Mouse (Mus musculus) adrenal gland, postnatal 10 days (tissue): ENCODE measurements around the gene Rinl. TPM values are rescaled to one million over a fixed set of nuclear protein-coding genes. Genes with fewer than 3 reads are reported as not detected.

ENCODE experiments used
- DNase-seq: peaks from one replicate; pipeline ENCODE4 v3.0.0; 2021; ENCODE audit warnings: mixed read lengths
- total RNA-seq, 2 experiments: library from RNA; stranded (reverse); gene quantifications; 2 replicates each; pipeline ENCODE4 v1.2.3; 2021

Rinl gene
- total RNA-seq, 2 experiments from 2014 or later: 3.7 to 4.9 TPM

GRCm38 (mm10) chr7:28824941-28825685 is 36.3 kb downstream of the Rinl start, which contains the start of gene Ech1:
Gene Ech1, plus strand, starts transcription at chr7:28825217.
- peak; percentile 94 for DNase-seq

- DNase-seq: peak; percentile 53
These were observed 37.1 kb downstream of the Rinl start for GRCm38 (mm10) chr7:28825686-28826401.

- DNase-seq: peak; percentile 41
These were observed 37.6 kb downstream of the Rinl start for GRCm38 (mm10) chr7:28826402-28826772.

- peak; percentile 61 for DNase-seq
These were observed 38.6 kb downstream of the Rinl start for GRCm38 (mm10) chr7:28827338-28827737.

- peak; percentile 76 for DNase-seq
These were observed 41.1 kb downstream of the Rinl start for GRCm38 (mm10) chr7:28829821-28830220.

GRCm38 (mm10) chr7:28830981-28831380 is 42.2 kb downstream of the Rinl start:
- no peak for DNase-seq

- no peak for DNase-seq
These were observed 42.8 kb downstream of the Rinl start for GRCm38 (mm10) chr7:28831411-28832125.

- DNase-seq: no peak
These were observed 43.4 kb downstream of the Rinl start for GRCm38 (mm10) chr7:28832137-28832536.

GRCm38 (mm10) chr7:28833723-28834347 is 45.1 kb downstream of the Rinl start, which contains the start of gene Lgals4:
Gene Lgals4, plus strand, starts transcription at chr7:28833854.
- no peak for DNase-seq

GRCm38 (mm10) chr7:28836936-28837335 is 48.2 kb downstream of the Rinl start:
- DNase-seq: no peak

- no peak for DNase-seq
These were observed 49.6 kb downstream of the Rinl start for GRCm38 (mm10) chr7:28838331-28838730.

GRCm38 (mm10) chr7:28847273-28847672 is 58.5 kb downstream of the Rinl start:
- DNase-seq: no peak

Other genes with a start within 250 kb of the Rinl start
- gene Sycn, start 248.1 kb upstream of the Rinl start, total RNA-seq: not detected
- not detected for gene Nccrp1, start 241.7 kb upstream of the Rinl start, total RNA-seq
- gene Samd4b, start 190.8 kb upstream of the Rinl start, total RNA-seq: 10 to 100 TPM; 45.5 to 49.6 TPM
- 10 to 100 TPM; 19.4 to 20.4 TPM for gene Pak4, start 190.8 kb upstream of the Rinl start, total RNA-seq
- not detected for gene Acp7, start 157.6 kb upstream of the Rinl start, total RNA-seq
- gene Fbxo27, start 96.1 kb upstream of the Rinl start, total RNA-seq: 1 to 10 TPM; 1.0 to 2.0 TPM
- 1 to 10 TPM; 3.7 to 6.0 TPM for gene Fbxo17, start 72.2 kb upstream of the Rinl start, total RNA-seq
- gene Mrps12, start 47.1 kb upstream of the Rinl start, total RNA-seq: 10 to 100 TPM; 63.8 to 72.4 TPM
- 10 to 100 TPM; 17.5 to 23.7 TPM for gene Sars2, start 47.0 kb upstream of the Rinl start, total RNA-seq
- not detected for gene Ccer2, start 32.8 kb upstream of the Rinl start, total RNA-seq
- gene Sirt2, start 22.2 kb upstream of the Rinl start, total RNA-seq: 10 to 100 TPM; 68.8 to 74.9 TPM
- 10 to 100 TPM; 25.1 to 25.3 TPM for gene Nfkbib, start 21.5 kb upstream of the Rinl start, total RNA-seq
- 100 to 1,000 TPM; 459 to 528 TPM for gene Hnrnpl, start 19.6 kb downstream of the Rinl start, total RNA-seq
- gene Ech1, start 36.2 kb downstream of the Rinl start, total RNA-seq: 1,000 to 10,000 TPM; 1,178 to 1,235 TPM
- 10 to 100 TPM; 25.9 to 55.7 TPM for gene Lgals4, start 44.9 kb downstream of the Rinl start, total RNA-seq
- 1 to 10 TPM; 1.2 to 2.1 TPM for gene Lgals7, start 74.9 kb downstream of the Rinl start, total RNA-seq
- gene Capn12, start 92.5 kb downstream of the Rinl start, total RNA-seq: under 1 TPM; 0.15 to 0.67 TPM
- gene Actn4, start 173.4 kb downstream of the Rinl start, total RNA-seq: 100 to 1,000 TPM; 236 to 261 TPM
- gene Eif3k, start 192.9 kb downstream of the Rinl start, total RNA-seq: 100 to 1,000 TPM; 240 to 250 TPM
- gene Map4k1, start 193.1 kb downstream of the Rinl start, total RNA-seq: 1 to 10 TPM; 3.3 to 4.9 TPM